Mouse (Mus musculus): ENCODE data around the gene Shcbp1l.

- TF ChIP-seq GATA1 (IDR thresholded peaks at IDR 0.05; ENCODE audit: low read length) (no peak), TAL1 (IDR thresholded peaks at IDR 0.05; ENCODE audit: low read length) (no peak)
These were observed 65.0 kb downstream of the Shcbp1l start for GRCm38 (mm10) chr1:153489963-153490362.
